Mouse (Mus musculus) cortical plate, adult 2 months (tissue): Measurements from ENCODE around the gene D930007J09Rik.

Source experiments
- CTCF ChIP-seq: fragments of 200-500 bp; IDR thresholded peaks from 2 replicates; pipeline ENCODE4 v1.5.1; 2011; ENCODE audit warnings: mild to moderate bottlenecking, control low read depth, low read length; ENCODE audit not compliant: insufficient read depth; ENCODE audit errors: extremely low read depth
- POLR2A ChIP-seq: fragments of 200-500 bp; IDR thresholded peaks from 2 replicates; pipeline ENCODE4 v1.6.1; 2011; ENCODE audit warnings: mild to moderate bottlenecking, low read length, control low read depth; ENCODE audit not compliant: insufficient read depth; ENCODE audit errors: extremely low read depth

GRCm38 (mm10) chr13:32760795-32761194 lies 41.9 kb downstream of the D930007J09Rik start:
- no peak for TF ChIP-seq POLR2A
- no peak for TF ChIP-seq CTCF
